Mouse (Mus musculus) brain, embryonic 18.5 days (tissue): ENCODE measurements at regions not wholly inside any gene's neighbourhood (a gene's known extent, or its start where the extent isn't known, plus 50 kb on each side); places are given as distances from the start of the nearest gene placed in this dataset.

Experiments used
- DNase-seq: peaks from one replicate; pipeline ENCODE4 v3.0.0-alpha.2; 2012; ENCODE audit warnings: low read depth, low spot score

- DNase-seq: peak; percentile 55
These were observed 245.1 kb downstream of the Rps24 start for GRCm38 (mm10) chr14:24731872-24732525.

GRCm38 (mm10) chr14:24733326-24733725, 246.4 kb downstream of the Rps24 start:
- no peak for DNase-seq

GRCm38 (mm10) chr14:24738869-24739268, 251.9 kb downstream of the Rps24 start:
- DNase-seq: no peak

GRCm38 (mm10) chr14:24744451-24744850, 257.5 kb downstream of the Rps24 start:
- DNase-seq: no peak

GRCm38 (mm10) chr14:24745730-24746129, 258.8 kb downstream of the Rps24 start:
- DNase-seq: no peak

GRCm38 (mm10) chr14:24747471-24747795, 260.5 kb downstream of the Rps24 start:
- DNase-seq: no peak

GRCm38 (mm10) chr14:24747796-24748496, 261.0 kb downstream of the Rps24 start:
- no peak for DNase-seq

GRCm38 (mm10) chr14:24748497-24748862, 261.6 kb downstream of the Rps24 start:
- no peak for DNase-seq

GRCm38 (mm10) chr14:24749313-24749712, 262.4 kb downstream of the Rps24 start:
- DNase-seq: no peak

- DNase-seq: no peak
These were observed 264.3 kb downstream of the Rps24 start for GRCm38 (mm10) chr14:24751227-24751626.

- no peak for DNase-seq
These were observed 267.8 kb downstream of the Rps24 start for GRCm38 (mm10) chr14:24754753-24755152.

GRCm38 (mm10) chr14:24755426-24756117, 268.6 kb downstream of the Rps24 start:
- DNase-seq: no peak

- no peak for DNase-seq
These were observed 270.4 kb downstream of the Rps24 start for GRCm38 (mm10) chr14:24757302-24757701.

- no peak for DNase-seq
These were observed 270.9 kb downstream of the Rps24 start for GRCm38 (mm10) chr14:24757843-24758242.

GRCm38 (mm10) chr14:24760926-24761325, 274.0 kb downstream of the Rps24 start:
- DNase-seq: no peak

GRCm38 (mm10) chr14:24762468-24763274, 275.7 kb downstream of the Rps24 start:
- no peak for DNase-seq

GRCm38 (mm10) chr14:24763275-24763812, 276.4 kb downstream of the Rps24 start:
- DNase-seq: no peak

- DNase-seq: no peak
These were observed 276.9 kb downstream of the Rps24 start for GRCm38 (mm10) chr14:24763845-24764244.

GRCm38 (mm10) chr14:24766260-24766659, 279.3 kb downstream of the Rps24 start:
- DNase-seq: no peak

- DNase-seq: no peak
These were observed 279.8 kb downstream of the Rps24 start for GRCm38 (mm10) chr14:24766690-24767089.

GRCm38 (mm10) chr14:24767316-24767715, 280.4 kb downstream of the Rps24 start:
- DNase-seq: no peak

- no peak for DNase-seq
These were observed 281.0 kb downstream of the Rps24 start for GRCm38 (mm10) chr14:24767964-24768363.
